Mouse (Mus musculus): ENCODE data around the gene Rab42.

Gene Rab42

GRCm38 (mm10) chr4:132269740-132270560 lies 33.2 kb downstream of the Rab42 start:
- peak; percentile 98 for DNase-seq

DNA sequence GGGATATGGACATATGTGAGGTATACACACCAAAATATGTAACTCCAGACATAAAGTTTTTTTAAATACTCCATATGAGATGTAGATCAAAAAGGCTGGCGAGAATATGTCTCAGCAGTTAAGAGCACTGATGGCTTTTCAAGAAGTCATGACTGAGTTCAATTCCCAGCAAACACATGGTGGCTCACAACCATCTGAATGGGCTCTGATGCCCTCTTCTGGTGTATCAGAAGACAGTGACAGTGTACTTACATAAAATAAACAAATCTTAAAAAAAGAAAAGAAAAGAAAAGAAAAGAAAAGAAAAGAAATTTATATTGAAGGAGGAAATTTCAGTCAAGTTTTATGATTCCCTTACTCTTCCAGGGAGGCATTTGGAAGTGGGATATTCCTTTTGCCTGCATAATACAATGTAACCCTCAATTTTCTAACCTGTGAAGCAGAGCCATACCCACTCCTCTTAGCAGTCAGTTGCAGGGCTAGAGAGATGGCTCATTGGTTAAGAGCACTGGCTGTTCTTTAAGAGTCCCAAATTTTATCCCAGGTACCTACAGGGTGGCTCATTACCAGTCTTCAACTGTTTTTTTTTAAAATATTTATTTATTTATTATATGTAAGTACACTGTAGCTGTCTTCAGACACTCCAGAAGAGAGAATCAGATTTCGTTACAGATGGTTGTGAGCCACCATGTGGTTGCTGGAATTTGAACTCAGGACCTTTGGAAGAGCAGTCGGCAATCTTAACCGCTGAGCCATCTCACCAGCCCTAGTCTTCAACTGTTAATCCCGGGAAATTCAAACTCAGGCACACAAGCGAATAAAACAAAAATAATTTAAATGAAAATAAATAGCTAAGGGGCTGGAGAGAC lies 34.1 kb downstream of the Rab42 start:
- peak; percentile 90 for DNase-seq

DNA sequence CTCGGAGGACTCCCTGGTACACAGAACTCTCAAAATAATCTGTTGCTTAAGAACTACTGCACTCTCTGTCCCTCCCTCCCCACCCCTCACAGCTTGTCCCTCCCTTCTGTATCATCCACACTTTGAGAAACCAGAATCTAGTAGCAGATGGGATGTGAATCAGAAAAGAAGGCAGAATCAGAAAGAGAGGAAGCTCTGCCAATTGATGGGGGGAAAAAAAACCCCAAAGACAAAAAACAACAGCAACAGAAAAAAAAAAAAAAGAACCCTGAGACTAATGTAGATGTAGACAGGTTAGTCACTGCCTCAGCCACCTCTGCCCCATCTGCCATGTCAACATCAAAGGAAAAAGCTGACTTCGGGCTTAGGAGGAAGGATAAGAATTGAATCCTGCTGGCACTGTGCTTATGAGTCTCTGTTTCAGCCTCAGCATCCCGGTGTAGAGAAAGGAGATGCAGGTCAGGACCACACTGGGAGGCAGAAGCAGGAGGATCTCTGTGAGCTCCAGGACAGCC lies 36.3 kb downstream of the Rab42 start:
- no peak for DNase-seq

GRCm38 (mm10) chr4:132263313-132263712 lies 39.9 kb downstream of the Rab42 start:
- DNase-seq = peak; percentile 79

DNA sequence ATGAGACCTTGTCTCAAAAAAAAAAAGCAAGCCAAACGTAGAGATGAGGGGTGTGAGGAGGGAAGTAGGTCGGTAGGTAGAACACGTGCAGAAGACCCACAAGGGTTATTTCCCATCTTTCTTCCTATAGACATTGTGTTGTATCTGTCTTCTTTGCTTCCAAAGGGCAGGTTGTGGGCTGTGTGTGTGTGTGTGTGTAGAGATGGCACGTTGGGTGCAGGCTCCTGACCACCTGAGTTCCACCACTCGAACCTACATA lies 40.9 kb downstream of the Rab42 start:
- DNase-seq = no peak

DNA sequence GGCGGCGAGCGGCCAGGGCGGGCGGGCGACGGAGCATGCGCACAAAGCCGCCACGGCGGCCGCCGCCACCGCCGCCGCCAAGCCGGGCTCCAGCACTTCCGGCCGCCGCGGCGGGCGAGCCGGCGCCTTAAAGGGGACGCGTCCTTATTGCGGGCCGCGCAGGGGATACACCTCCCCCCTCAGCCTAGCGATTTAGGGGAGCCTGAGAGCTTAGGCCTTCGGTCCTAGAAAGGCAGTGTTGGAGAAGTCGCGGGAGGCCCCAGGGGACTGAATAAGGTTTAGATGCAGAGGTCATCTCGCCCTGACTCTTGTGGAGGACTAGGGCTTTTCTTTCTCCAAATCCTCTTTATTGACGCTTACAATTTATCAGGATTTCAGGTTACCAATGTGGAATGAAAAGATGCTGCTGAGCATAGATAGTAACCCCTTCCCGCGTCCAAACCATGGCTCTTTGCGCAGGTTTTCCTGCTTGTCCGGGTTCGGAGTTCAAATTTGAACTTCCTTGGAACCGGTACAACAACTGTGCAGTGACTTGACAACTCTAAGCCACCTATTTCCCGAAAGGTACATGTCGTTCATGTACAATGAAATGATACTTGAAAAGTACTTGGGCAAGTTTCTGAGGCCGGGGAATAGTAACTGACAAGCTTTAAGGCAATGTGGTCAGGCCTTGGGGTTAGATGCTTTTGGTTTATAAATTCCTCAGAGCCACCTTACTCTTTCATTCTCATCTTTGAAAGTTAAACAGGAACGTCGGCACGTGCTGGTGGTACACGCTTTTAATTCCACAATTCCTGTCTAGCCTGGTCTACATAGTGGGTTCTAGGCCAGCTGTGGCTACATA lies 41.4 kb downstream of the Rab42 start, which contains the start of gene Gmeb1:
Gene Gmeb1 (minus strand): TSS at position 89 of the 844 bp plus-strand sequence.
- peak; percentile 98 for DNase-seq

DNA sequence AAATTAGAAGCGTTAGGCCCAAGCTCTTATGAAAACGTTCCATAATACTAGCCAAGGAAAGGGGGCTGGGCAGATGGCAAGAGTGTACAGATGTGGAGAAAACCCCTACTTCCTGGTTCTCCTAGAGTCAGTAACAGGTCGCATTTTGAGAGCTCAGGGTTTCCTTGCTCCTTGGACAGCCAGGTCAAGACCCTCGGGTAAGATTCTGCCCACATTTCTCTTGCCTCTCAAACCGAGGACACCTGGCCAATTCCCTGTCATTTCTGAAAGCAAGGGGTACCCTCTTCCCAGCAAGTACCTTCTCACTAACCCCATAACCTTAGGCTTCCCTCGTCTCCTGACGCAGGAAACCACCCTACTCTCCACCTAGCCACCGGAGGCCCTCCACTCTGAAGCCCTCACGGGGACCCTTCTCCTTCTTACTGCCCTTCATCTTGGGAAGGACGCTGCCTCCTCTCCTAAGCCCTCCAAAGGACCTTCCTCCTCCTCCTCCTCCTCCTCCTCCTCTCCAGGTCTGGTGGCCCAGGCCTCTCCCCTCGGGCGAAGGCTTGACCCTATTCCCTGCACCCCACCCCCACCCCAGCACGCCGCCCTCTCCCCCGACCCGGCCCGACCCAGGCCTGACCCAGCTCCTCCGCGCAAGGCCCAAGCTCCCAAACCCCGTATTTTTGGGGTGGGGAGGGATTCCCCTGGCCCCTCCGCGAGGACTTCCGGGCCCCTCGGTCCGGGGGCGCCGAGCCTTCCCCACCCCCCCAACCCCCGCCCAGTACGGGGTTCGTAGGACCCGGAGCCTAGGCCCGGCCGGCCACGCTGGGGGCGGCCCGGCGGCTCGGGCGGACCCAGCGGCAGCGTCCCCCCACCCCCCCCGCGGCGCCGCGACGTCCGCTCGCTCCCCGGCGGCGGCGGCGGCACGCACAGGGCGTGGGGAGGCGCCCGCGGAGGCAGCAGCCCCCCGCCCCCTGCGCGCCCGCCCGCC lies 42.5 kb downstream of the Rab42 start:
- peak; percentile 98 for DNase-seq

GRCm38 (mm10) chr4:132259248-132259647 lies 43.9 kb downstream of the Rab42 start:
- DNase-seq = peak; percentile 90

GRCm38 (mm10) chr4:132256384-132256783 lies 46.8 kb downstream of the Rab42 start:
- no peak for DNase-seq

DNA sequence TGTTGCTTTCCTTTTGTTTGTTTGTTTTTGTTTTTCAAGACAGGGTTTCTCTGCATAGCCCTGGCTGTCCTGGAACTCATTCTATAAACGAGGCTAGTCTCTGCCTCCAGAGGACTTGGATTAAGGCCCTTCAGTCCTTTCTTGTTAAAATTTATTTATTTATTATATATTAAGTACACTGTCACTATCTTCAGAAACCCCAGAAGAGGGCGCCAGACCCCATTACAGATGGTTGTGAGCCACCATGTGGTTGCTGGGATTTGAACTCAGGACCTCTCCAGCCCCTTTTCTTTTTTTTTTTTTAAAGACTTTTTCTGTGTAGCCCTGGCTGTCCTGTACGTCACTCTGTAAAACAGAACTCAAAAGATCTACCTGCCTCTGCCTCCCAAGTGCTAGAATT lies 48.2 kb downstream of the Rab42 start:
- DNase-seq = no peak

DNA sequence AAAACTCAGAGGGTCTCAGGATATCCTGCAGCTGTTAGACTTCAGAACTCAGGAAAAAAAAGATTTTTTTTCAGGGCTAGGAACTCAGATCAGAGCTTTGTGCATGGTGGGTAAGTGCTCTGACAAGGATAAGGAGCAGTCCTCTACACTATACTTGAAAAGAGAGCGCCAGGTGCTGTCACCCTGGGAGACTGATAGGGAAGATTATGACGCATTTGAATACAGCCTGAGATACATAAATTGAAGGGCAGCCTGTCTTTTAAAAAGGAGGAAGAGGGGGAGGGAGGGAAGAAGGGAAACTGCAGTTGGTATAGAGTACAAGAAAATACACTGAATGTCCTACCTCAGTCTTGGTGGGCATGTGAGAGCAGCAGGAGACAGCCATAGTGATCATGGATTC lies 49.6 kb downstream of the Rab42 start:
- no peak for DNase-seq

GRCm38 (mm10) chr4:132253128-132253527 lies 50.1 kb downstream of the Rab42 start:
- DNase-seq = no peak
